Mouse (Mus musculus) brain, embryonic 14.5 days (tissue): ENCODE results near the gene Cdca7.

Experiments used
- CTCF ChIP-seq: fragments of 200-500 bp; IDR thresholded peaks from 2 replicates; pipeline ENCODE4 v1.5.1; 2012; ENCODE audit warnings: inconsistent platforms, mild to moderate bottlenecking, moderate library complexity, borderline replicate concordance; ENCODE audit not compliant: insufficient read depth, insufficient read length; ENCODE audit errors: extremely low read depth
- POLR2A ChIP-seq: fragments of 200-500 bp; IDR thresholded peaks from 2 replicates; pipeline ENCODE4 v1.6.1; 2012; ENCODE audit warnings: mild to moderate bottlenecking, inconsistent platforms, borderline replicate concordance; ENCODE audit not compliant: poor library complexity, insufficient read depth, insufficient read length, severe bottlenecking; ENCODE audit errors: extremely low read depth

GRCm38 (mm10) chr2:72456189-72456588 is 19.8 kb upstream of the Cdca7 start:
- TF ChIP-seq CTCF (no peak), POLR2A (no peak)
